Mouse (Mus musculus) lung, embryonic 14.5 days (tissue): ENCODE results near the gene Msrb3. TPM values are rescaled to one million over a fixed set of nuclear protein-coding genes. Genes with fewer than 3 reads are reported as not detected.
A peak's percentile ranks its signal among the peaks of the same experiment; 100 is the strongest.

Experiments
- ATAC-seq: fragments of 200-750 bp; cut with Nextera tagmentation; 2 replicates; pipeline ENCODE4 v1.8.0; 2017; ENCODE audit warnings: mild to moderate bottlenecking, moderate TSS enrichment, moderate library complexity; ENCODE audit not compliant: insufficient read depth
- DNase-seq: peaks from one replicate; pipeline ENCODE4 v3.0.0-alpha.2; 2015
- H3K27ac ChIP-seq: fragments of 300-500 bp; sonication (generic); 2 replicates; pipeline ENCODE4 v1.5.1; 2014; ENCODE audit warnings: low read depth, mild to moderate bottlenecking, moderate library complexity
- H3K27me3 ChIP-seq: fragments of 300-500 bp; sonication (generic); 2 replicates; pipeline ENCODE4 v1.6.1; 2014; ENCODE audit warnings: low read length, control low read depth; ENCODE audit not compliant: insufficient read depth
- H3K36me3 ChIP-seq: fragments of 300-500 bp; sonication (generic); 2 replicates; pipeline ENCODE4 v1.6.1; 2014; ENCODE audit warnings: control low read depth; ENCODE audit not compliant: insufficient read depth
- H3K4me1 ChIP-seq: fragments of 300-500 bp; sonication (generic); 2 replicates; pipeline ENCODE4 v1.6.1; 2014; ENCODE audit warnings: antibody characterized with exemption, control low read depth; ENCODE audit not compliant: insufficient read depth
- H3K4me2 ChIP-seq: fragments of 300-500 bp; sonication (generic); 2 replicates; pipeline ENCODE4 v1.6.1; 2014; ENCODE audit warnings: mild to moderate bottlenecking
- H3K4me3 ChIP-seq: fragments of 300-500 bp; sonication (generic); 2 replicates; pipeline ENCODE4 v1.5.1; 2014; ENCODE audit warnings: low read depth, low read length
- H3K9ac ChIP-seq: fragments of 300-500 bp; sonication (generic); 2 replicates; pipeline ENCODE4 v1.6.1; 2014
- H3K9me3 ChIP-seq: fragments of 300-500 bp; sonication (generic); 2 replicates; pipeline ENCODE4 v1.6.1; 2016; ENCODE audit warnings: low read depth, low read length, control low read depth
- CTCF ChIP-seq: IDR thresholded peaks from 2 replicates; pipeline ENCODE4 v1.5.1; 2016; ENCODE audit warnings: antibody characterized with exemption, low read depth
- WGBS: fragments of 180-500 bp; shearing (Covaris S2); extraction: QIAGEN DNeasy Blood & Tissue Kit; methylation state at CpG from one replicate; pipeline ENCODE4 v1.1.7; 2014; 5-methylcytosine and 5-hydroxymethylcytosine counted together
- polyA plus RNA-seq: library from polyadenylated mRNA; unstranded; fragments of >200 nt; fragmentation: Nextera tagmentation; extraction: Ambion mirVana; gene quantifications from 2 replicates; pipeline ENCODE4 v1.2.1, GENCODE M21; 2014

Msrb3 gene
- polyA plus RNA-seq: 13.0 and 14.1 TPM in 2 replicates

DNA sequence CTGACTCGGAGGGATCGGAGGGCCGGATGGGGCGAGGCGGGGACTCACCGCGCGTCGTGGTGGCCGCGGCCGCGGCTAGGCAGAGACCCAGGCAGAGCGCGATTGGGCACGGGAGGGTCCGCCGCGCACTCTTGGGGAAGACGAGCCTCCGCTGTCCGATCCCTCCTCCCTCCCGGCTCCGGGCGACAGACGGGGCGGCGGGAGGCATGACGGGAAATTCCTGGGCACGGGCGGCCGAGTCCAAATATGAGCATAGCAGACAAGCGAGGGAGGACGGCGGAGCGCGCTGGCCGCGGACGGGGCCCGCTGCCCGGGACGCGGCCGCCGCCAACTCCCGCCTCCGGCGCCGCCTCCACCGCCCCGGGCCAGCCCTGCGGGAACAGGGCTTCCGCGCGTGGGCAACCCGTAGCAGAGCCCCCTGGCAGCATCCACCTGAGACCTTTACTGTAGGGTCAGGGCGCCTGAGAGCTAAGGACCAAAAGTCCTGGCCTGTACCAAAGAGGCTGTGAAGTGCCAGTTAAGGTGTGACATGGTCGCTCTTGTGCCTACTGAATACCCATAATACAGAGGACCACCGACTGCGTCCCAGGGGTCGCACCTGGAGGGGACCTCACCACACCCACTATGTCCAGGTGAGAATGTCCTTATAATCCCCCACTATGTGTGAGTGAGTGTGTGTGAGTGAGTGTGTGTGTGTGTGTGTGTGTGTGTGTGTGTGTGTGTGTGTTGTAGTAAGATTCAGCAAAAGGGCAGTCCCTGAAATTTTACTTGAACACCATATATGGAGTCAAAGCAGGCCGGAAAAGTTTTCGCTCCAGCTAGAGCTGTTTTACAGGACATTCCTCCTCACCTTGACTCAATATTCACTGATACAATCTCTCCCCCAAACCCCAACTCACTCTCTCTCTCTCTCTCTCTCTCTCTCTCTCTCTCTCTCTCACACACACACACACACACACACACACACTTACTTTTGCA is at the start of gene Msrb3:
TSS of gene Msrb3 (minus strand) at position 317 of the 978 bp plus-strand sequence.
- TF ChIP-seq CTCF: no peak
- ATAC-seq (peak; percentile 68), DNase-seq (peak; percentile 91)
- H3K9me3 ChIP-seq: no peaks in the 10 kb centered on the region
- no peaks in the 10 kb centered on the region for H3K27me3 ChIP-seq
- WGBS: 1% methylated on average over 60 of the region's 64 CpGs
- peak within 1 kb of the TSS; percentile 83 for H3K27ac ChIP-seq
- peak within 1 kb of the TSS; percentile 91 for H3K4me2 ChIP-seq
- peaks cover 12% of the 10 kb centered on the region for H3K4me1 ChIP-seq
- H3K4me3 ChIP-seq: peak within 1 kb of the TSS; percentile 74
- no peaks in the 10 kb centered on the region for H3K36me3 ChIP-seq
- peak within 1 kb of the TSS; percentile 80 for H3K9ac ChIP-seq

DNA sequence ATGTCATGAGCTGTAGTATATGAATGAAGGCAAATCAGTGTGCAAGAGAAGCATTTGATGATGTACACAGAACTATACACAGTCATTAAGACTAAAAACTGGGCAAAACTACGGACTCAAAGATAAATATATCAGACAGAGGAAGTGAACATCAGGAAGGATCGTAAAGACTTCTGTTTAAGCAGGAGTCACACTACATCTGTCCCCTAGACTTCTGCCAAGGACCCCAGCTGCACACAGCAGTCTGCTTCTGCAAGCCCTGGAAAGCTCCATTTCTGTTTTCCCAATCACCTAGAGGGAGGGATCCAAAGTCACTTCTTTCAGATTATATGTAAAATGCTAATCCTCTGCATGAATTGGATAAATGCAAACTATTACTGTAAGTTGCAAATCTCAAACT is 49.6 kb upstream of the Msrb3 start:
- Histone ChIP-seq H3K9me3 (no peaks in the 10 kb centered on the region), H3K4me2 (no peak overlapping the region), H3K4me1 (0 out of 2 replicates have a peak, but pooled peaks cover 2% of the 10 kb centered on the region), H3K27ac (no peak overlapping the region), H3K27me3 (no peaks in the 10 kb centered on the region), H3K36me3 (peaks cover 6% of the 10 kb centered on the region; the same call in 1 of the 2 replicates), H3K4me3 (no peak overlapping the region), H3K9ac (no peak overlapping the region)
- ATAC-seq (no peak), DNase-seq (no peak)
- WGBS: 51% methylated on average over 2 of the region's 2 CpGs
- no peak for TF ChIP-seq CTCF

DNA sequence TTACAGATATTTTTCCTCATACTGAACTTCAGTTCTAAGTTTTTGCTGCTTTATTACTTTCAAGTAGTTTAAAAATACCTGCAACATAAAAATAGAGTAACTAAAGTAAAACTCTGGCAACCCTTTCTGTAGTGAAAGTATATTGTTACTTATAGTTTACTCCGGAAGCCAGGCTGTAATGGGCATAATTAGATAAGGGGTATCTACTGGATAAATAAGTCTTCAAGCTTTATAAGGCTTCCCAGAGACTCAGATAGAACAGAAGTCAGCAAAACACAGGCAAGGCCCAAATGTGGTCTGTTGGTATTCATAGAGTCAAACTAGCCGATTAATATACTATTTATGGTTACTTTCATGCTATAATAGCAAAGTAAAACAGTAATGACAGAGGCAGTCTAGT is 48.9 kb upstream of the Msrb3 start:
- Histone ChIP-seq H3K27ac (no peak overlapping the region), H3K4me3 (no peak overlapping the region), H3K36me3 (peaks cover 6% of the 10 kb centered on the region; the same call in 1 of the 2 replicates), H3K9ac (no peak overlapping the region), H3K27me3 (no peaks in the 10 kb centered on the region), H3K9me3 (no peaks in the 10 kb centered on the region), H3K4me1 (no peaks in the 10 kb centered on the region), H3K4me2 (no peak overlapping the region)
- 81% methylated on average over 2 of the region's 2 CpGs for WGBS
- DNase-seq: no peak
- no peak for TF ChIP-seq CTCF
- ATAC-seq: no peak

DNA sequence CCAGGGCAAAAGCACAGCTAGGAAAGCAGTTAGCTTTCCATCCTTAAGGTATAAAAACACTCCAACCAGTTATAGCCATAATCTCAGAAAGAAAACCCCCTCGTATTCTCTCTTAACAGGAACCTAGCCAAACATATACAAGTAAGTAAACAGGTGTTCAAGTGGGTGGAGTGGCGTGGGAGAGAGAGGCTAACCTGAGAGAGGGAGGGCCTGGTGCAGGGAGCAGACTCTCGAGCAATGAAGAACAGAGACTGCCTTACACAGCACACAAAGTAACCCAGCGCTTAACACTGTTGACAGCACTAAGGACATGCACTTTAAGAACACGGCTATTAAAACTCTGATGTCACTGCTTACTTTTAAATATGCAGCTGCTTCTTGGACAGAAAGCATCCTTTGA is 47.9 kb upstream of the Msrb3 start:
- no peak for TF ChIP-seq CTCF
- no peak overlapping the region for H3K4me2 ChIP-seq

DNA sequence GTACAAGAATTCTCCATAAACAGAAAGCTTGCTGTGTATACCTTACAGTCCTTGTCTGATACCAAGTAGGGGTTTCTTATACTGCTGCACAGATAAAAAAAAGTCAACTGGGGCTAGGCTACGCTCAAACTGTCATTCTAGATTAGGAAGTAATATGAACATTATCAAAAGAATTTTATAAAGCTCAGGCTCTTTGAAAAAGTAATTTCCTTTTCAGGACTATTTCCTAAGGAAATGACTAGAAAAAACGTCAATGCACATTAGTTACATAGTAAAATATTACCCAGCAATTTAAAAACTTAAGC is 40.0 kb upstream of the Msrb3 start:
- no peak for DNase-seq
- ATAC-seq: no peak
- 75% methylated on average over 2 of the region's 2 CpGs for WGBS

More for the DNA sequence above, 47.9 kb upstream of the Msrb3 start:
- Histone ChIP-seq H3K36me3 (peaks cover 6% of the 10 kb centered on the region; the same call in 1 of the 2 replicates), H3K27me3 (no peaks in the 10 kb centered on the region), H3K27ac (no peak overlapping the region), H3K9ac (no peak overlapping the region), H3K9me3 (no peaks in the 10 kb centered on the region), H3K4me3 (no peak overlapping the region), H3K4me1 (no peaks in the 10 kb centered on the region)
- no peak for DNase-seq
- no peak for ATAC-seq
- 66% methylated on average over 5 of the region's 5 CpGs for WGBS

DNA sequence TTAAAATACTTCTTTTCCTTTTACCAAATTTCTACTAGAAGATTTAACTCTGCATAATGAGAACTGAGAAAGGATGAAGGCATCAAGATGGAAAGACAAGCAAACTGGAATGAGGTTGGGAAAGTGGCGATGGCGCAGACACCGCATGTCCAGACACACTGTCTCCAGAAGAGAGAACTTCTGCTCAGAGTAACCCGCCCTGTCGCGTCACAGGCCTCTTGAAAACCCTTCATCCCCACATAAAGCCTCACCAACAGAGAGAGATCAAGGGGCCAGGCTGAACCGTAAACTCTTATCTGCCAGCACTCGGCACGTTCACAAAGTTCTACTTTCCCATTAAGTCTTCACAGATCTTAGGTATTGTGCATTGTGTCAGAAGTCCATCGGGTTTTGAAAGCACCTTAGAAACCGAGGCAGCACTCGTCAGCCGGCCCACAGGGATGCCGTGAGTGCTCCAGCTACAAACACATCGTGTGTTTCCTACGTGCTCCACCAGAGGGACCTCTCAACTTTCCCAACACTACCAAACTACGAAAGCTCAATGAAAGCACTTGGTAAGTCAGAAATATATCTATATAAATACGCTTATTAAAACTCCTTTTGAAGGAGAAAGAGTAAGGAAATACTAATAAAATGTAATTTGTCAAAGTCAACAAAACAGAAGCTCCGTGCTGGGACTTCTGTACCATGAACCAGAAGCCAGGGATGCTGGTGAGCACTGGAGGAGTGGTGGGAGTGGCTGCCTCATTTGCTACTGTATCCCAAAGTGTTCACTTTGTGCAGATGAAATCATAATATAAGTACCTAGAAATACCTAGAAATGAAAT is 39.4 kb upstream of the Msrb3 start:
- Histone ChIP-seq H3K36me3 (no peaks in the 10 kb centered on the region), H3K4me2 (0 out of 2 replicates have a peak overlapping the region, but pooled peaks have one; percentile 7), H3K4me3 (no peak overlapping the region), H3K27ac (no peak overlapping the region), H3K4me1 (no peaks in the 10 kb centered on the region), H3K9ac (no peak overlapping the region), H3K9me3 (no peaks in the 10 kb centered on the region), H3K27me3 (no peaks in the 10 kb centered on the region)
- peak; percentile 54; the same call in 1 of the 2 replicates for ATAC-seq
- TF ChIP-seq CTCF: peak; percentile 75
- peak; percentile 85 for DNase-seq
- 38% methylated on average over 19 of the region's 19 CpGs for WGBS

More for the DNA sequence above, 40.0 kb upstream of the Msrb3 start:
- no peaks in the 10 kb centered on the region for H3K9me3 ChIP-seq
- no peak overlapping the region for H3K9ac ChIP-seq
- no peak for TF ChIP-seq CTCF
- H3K36me3 ChIP-seq: no peaks in the 10 kb centered on the region
- H3K4me2 ChIP-seq: no peak overlapping the region
- H3K4me1 ChIP-seq: no peaks in the 10 kb centered on the region
- no peak overlapping the region for H3K4me3 ChIP-seq
- no peaks in the 10 kb centered on the region for H3K27me3 ChIP-seq
- no peak overlapping the region for H3K27ac ChIP-seq
